Mouse (Mus musculus) myocyte (in vitro differentiated cells): ENCODE measurements at regions not wholly inside any gene's neighbourhood (a gene's known extent, or its start where the extent isn't known, plus 50 kb on each side); places are given as distances from the start of the nearest gene placed in this dataset.

Experiments used
- CEBPB ChIP-seq: IDR thresholded peaks from 2 replicates; pipeline ENCODE4 v1.6.1; 2011; ENCODE audit warnings: mild to moderate bottlenecking, moderate library complexity; ENCODE audit not compliant: poor library complexity, insufficient read depth, severe bottlenecking
- POLR2A ChIP-seq: IDR thresholded peaks from one replicate; pipeline ENCODE4 v1.6.1; 2011; ENCODE audit warnings: low read depth, mild to moderate bottlenecking, control low read depth, moderate library complexity; ENCODE audit not compliant: insufficient read length
- SRF ChIP-seq: IDR thresholded peaks from one replicate; pipeline ENCODE4 v1.6.1; 2011; ENCODE audit warnings: low read depth; ENCODE audit not compliant: control insufficient read depth, insufficient read length
- TCF3 ChIP-seq: IDR thresholded peaks from one replicate; pipeline ENCODE4 v1.6.1; 2011; ENCODE audit warnings: low read depth, control low read depth; ENCODE audit not compliant: insufficient read length

GRCm38 (mm10) chr3:16086550-16086949 lies 80.3 kb upstream of the Gm5150 start:
- TF ChIP-seq SRF (no peak), POLR2A (no peak), TCF3 (no peak), CEBPB (no peak)
